Mouse (Mus musculus) CH12.LX (cell line): ENCODE measurements around the gene Hao1. TPM values are rescaled to one million over a fixed set of nuclear protein-coding genes. Genes with fewer than 3 reads are reported as not detected.

Source experiments
- DNase-seq: peaks from one replicate; pipeline ENCODE4 v3.0.0-alpha.2; 2013; ENCODE audit errors: extremely low read depth
- H3K27ac ChIP-seq: 2 replicates; pipeline ENCODE4 v1.5.1; 2012; ENCODE audit warnings: low read depth, mild to moderate bottlenecking, control low read depth, moderate library complexity; ENCODE audit not compliant: insufficient read depth
- H3K27me3 ChIP-seq: replicated peaks from 2 replicates; pipeline ENCODE3; 2012; ENCODE audit warnings: inconsistent platforms
- H3K36me3 ChIP-seq, 2 experiments: replicated peaks in 1 of 2; 2 replicates each; pipeline versions ENCODE3 to v1.6.1; 2012; ENCODE audit warnings: inconsistent platforms in 1 of 2, low read length in 1 of 2, mild to moderate bottlenecking in 1 of 2, mixed read lengths in 1 of 2, moderate library complexity in 1 of 2; ENCODE audit not compliant: control insufficient read depth in 1 of 2, insufficient read depth in 1 of 2
- H3K4me1 ChIP-seq, 2 experiments: 2 replicates each; pipeline ENCODE4 v1.6.1; 2012; ENCODE audit warnings: inconsistent platforms in 1 of 2, moderate library complexity in 1 of 2; ENCODE audit not compliant: insufficient read depth in 2 of 2, control insufficient read depth in 1 of 2
- H3K4me2 ChIP-seq: 2 replicates; pipeline ENCODE4 v1.6.1; 2012; ENCODE audit warnings: low read depth, mild to moderate bottlenecking, control low read depth; ENCODE audit not compliant: poor library complexity, insufficient read depth, severe bottlenecking
- H3K4me3 ChIP-seq, 3 experiments: fragments of 150-350 bp in 1 of 3; sonication (generic) in 1 of 3; replicated peaks in 1 of 3; 2 replicates each; pipeline versions ENCODE3 to v1.5.1; 2011 to 2012; ENCODE audit warnings: low read depth in 2 of 3, low read length in 2 of 3, mild to moderate bottlenecking in 2 of 3, moderate library complexity in 2 of 3, control low read depth in 1 of 3, improper control_type of control experiment in 1 of 3, inconsistent platforms in 1 of 3, mixed read lengths in 1 of 3; ENCODE audit not compliant: poor library complexity in 1 of 3
- H3K79me2 ChIP-seq: replicated peaks from 2 replicates; pipeline ENCODE4 v1.6.1; 2012; ENCODE audit warnings: mild to moderate bottlenecking, moderate library complexity; ENCODE audit not compliant: control insufficient read depth, poor library complexity, insufficient read depth, severe bottlenecking; ENCODE audit errors: extremely low read depth
- H3K9ac ChIP-seq: 2 replicates; pipeline ENCODE4 v1.6.1; 2012; ENCODE audit warnings: low read depth, mild to moderate bottlenecking, control low read depth, moderate library complexity; ENCODE audit not compliant: insufficient read depth
- H3K9me3 ChIP-seq: replicated peaks from 2 replicates; pipeline ENCODE3; 2012; ENCODE audit warnings: low read length, inconsistent platforms, mixed read lengths
- CHD1 ChIP-seq: IDR thresholded peaks from 2 replicates; pipeline ENCODE4 v1.6.1; 2012; ENCODE audit warnings: low read depth, low read length, improper control_type of control experiment, inconsistent platforms
- CHD2 ChIP-seq: IDR thresholded peaks from 2 replicates; pipeline ENCODE4 v1.6.1; 2011; ENCODE audit warnings: low read length, improper control_type of control experiment
- E2F4 ChIP-seq: IDR thresholded peaks from 2 replicates; pipeline ENCODE4 v1.6.1; 2011; ENCODE audit warnings: low read depth, low read length, improper control_type of control experiment; ENCODE audit not compliant: insufficient replicate concordance
- ELF1 ChIP-seq: IDR thresholded peaks from 2 replicates; pipeline ENCODE4 v1.6.1; 2014; ENCODE audit warnings: low read depth, mild to moderate bottlenecking, inconsistent platforms, low read length, improper control_type of control experiment
- EP300 ChIP-seq: IDR thresholded peaks from 2 replicates; pipeline ENCODE4 v1.6.1; 2011; ENCODE audit warnings: low read length, improper control_type of control experiment
- GABPA ChIP-seq: IDR thresholded peaks from 2 replicates; pipeline ENCODE4 v1.6.1; 2012; ENCODE audit warnings: low read depth, low read length, improper control_type of control experiment, inconsistent platforms; ENCODE audit not compliant: insufficient replicate concordance
- HCFC1 ChIP-seq: IDR thresholded peaks from 2 replicates; pipeline ENCODE4 v1.6.1; 2012; ENCODE audit warnings: low read depth, mild to moderate bottlenecking, inconsistent platforms, low read length, improper control_type of control experiment
- JUN ChIP-seq: IDR thresholded peaks from 2 replicates; pipeline ENCODE4 v1.6.1; 2011; ENCODE audit warnings: low read depth, mild to moderate bottlenecking, low read length, improper control_type of control experiment, moderate library complexity; ENCODE audit not compliant: insufficient read depth
- JUND ChIP-seq: conservative IDR thresholded peaks from 2 replicates; pipeline ENCODE4 v1.6.1; 2011; ENCODE audit warnings: low read depth, low read length, improper control_type of control experiment
- MAFK ChIP-seq: IDR thresholded peaks from 2 replicates; pipeline ENCODE4 v1.6.1; 2011; ENCODE audit warnings: low read length, improper control_type of control experiment; ENCODE audit not compliant: insufficient replicate concordance
- MAZ ChIP-seq: IDR thresholded peaks from 2 replicates; pipeline ENCODE4 v1.6.1; 2012; ENCODE audit warnings: low read depth, mild to moderate bottlenecking, inconsistent platforms, low read length, improper control_type of control experiment, moderate library complexity
- MEF2A ChIP-seq: IDR thresholded peaks from 2 replicates; pipeline ENCODE4 v1.6.1; 2014; ENCODE audit warnings: low read depth, mild to moderate bottlenecking, inconsistent platforms, low read length, improper control_type of control experiment, borderline replicate concordance
- MXI1 ChIP-seq: IDR thresholded peaks from 2 replicates; pipeline ENCODE4 v1.6.1; 2011; ENCODE audit warnings: mild to moderate bottlenecking, low read depth, low read length, improper control_type of control experiment
- MYC ChIP-seq: IDR thresholded peaks from 2 replicates; pipeline ENCODE4 v1.6.1; 2011; ENCODE audit warnings: low read depth, mild to moderate bottlenecking, improper control_type of control experiment, low read length
- NELFE ChIP-seq: IDR thresholded peaks from 2 replicates; pipeline ENCODE4 v1.6.1; 2011; ENCODE audit warnings: low read depth, low read length, improper control_type of control experiment
- NRF1 ChIP-seq: IDR thresholded peaks from 2 replicates; pipeline ENCODE4 v1.6.1; 2014; ENCODE audit warnings: low read depth, mild to moderate bottlenecking, inconsistent platforms, low read length, improper control_type of control experiment, moderate library complexity
- PAX5 ChIP-seq: IDR thresholded peaks from 2 replicates; pipeline ENCODE4 v1.6.1; 2012; ENCODE audit warnings: low read length, inconsistent platforms, mixed read lengths
- RAD21 ChIP-seq: IDR thresholded peaks from 2 replicates; pipeline ENCODE4 v1.6.1; 2011; ENCODE audit warnings: low read depth, mild to moderate bottlenecking, low read length, improper control_type of control experiment, moderate library complexity
- RCOR1 ChIP-seq: conservative IDR thresholded peaks from 2 replicates; pipeline ENCODE4 v1.6.1; 2012; ENCODE audit warnings: low read depth, mild to moderate bottlenecking, inconsistent platforms, low read length, improper control_type of control experiment
- TBP ChIP-seq: conservative IDR thresholded peaks from 2 replicates; pipeline ENCODE4 v1.6.1; 2011; ENCODE audit warnings: low read depth, low read length, improper control_type of control experiment
- TCF12 ChIP-seq: IDR thresholded peaks from 2 replicates; pipeline ENCODE4 v1.6.1; 2014; ENCODE audit warnings: low read depth, mild to moderate bottlenecking, inconsistent platforms, low read length, improper control_type of control experiment
- USF2 ChIP-seq: conservative IDR thresholded peaks from 2 replicates; pipeline ENCODE4 v1.6.1; 2011; ENCODE audit warnings: low read depth, low read length, improper control_type of control experiment
- ZC3H11A ChIP-seq: IDR thresholded peaks from 2 replicates; pipeline ENCODE4 v1.6.1; 2012; ENCODE audit warnings: low read depth, mild to moderate bottlenecking, inconsistent platforms, low read length, improper control_type of control experiment
- ZKSCAN1 ChIP-seq: IDR thresholded peaks from 2 replicates; pipeline ENCODE4 v1.6.1; 2012; ENCODE audit warnings: low read depth, inconsistent platforms, low read length, improper control_type of control experiment, borderline replicate concordance
- ZMIZ1 ChIP-seq: IDR thresholded peaks from 2 replicates; pipeline ENCODE4 v1.6.1; 2012; ENCODE audit warnings: low read depth, mild to moderate bottlenecking, inconsistent platforms, low read length, improper control_type of control experiment
- ZNF384 ChIP-seq: IDR thresholded peaks from 2 replicates; pipeline ENCODE4 v1.6.1; 2012; ENCODE audit warnings: low read depth, low read length, improper control_type of control experiment, inconsistent platforms
- dilution Hi-C: fragments of 300-500 bp; cut with MboI; formaldehyde crosslinking; loops from 2 replicates; pipeline ENCODE4 v1.14.3; 2020; ENCODE audit warnings: low sequenced_read_pairs; ENCODE audit not compliant: extremely low pct_unique_long_range_greater_than_20kb, extremely low pct_ligation_motif_present
- in situ Hi-C: fragments of 300-500 bp; cut with MboI; formaldehyde crosslinking; loops from 3 replicates; pipeline ENCODE4 v1.14.3; 2019; ENCODE audit warnings: low sequenced_read_pairs, low pct_ligation_motif_present, low pct_unique_long_range_greater_than_20kb, mixed read lengths
- polyA plus RNA-seq: library from polyadenylated mRNA; unstranded; fragments of >175 nt; gene quantifications from 2 replicates; pipeline ENCODE4 v1.2.1, GENCODE M21; 2012; ENCODE audit warnings: low read depth; ENCODE audit not compliant: insufficient read length
- total RNA-seq, 2 experiments: library from RNA; depleted of rRNA; stranded (reverse); fragments of 300-350 nt in 1 of 2; fragments of >200 nt in 1 of 2; gene quantifications; 2 replicates each; pipeline ENCODE4 v1.2.3; 2012 to 2014

Gene Hao1
- total and polyA plus RNA-seq, 3 experiments: 0.11 TPM; not detected in 2

DNA sequence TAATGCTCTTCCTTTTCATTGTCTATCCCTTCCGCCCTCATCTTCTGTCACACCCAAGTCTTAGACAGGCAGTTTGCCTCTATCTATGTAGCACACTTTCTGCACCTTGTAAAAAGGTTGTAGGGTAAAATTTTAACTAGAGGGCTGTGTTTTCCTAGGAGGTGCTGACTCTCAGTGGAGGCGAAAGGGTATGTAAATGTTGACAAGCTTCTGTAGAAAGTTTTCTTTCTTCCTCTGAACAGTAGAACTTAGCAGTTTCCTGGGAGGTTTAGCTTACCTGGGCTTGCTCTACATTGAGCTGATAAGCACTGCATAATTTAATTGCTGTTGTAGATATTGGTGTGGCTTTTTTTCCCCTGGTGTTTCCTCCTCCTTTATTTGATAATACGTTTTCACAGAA, 5.3 kb upstream of the Hao1 start:
- no peak overlapping the region for H3K27ac ChIP-seq
- H3K4me3 ChIP-seq: no peak overlapping the region
- TF ChIP-seq MYC (no peak), NRF1 (no peak), MAZ (no peak), ZC3H11A (no peak), ZNF384 (no peak), GABPA (no peak), JUND (no peak), JUN (no peak), PAX5 (no peak), ZKSCAN1 (no peak), TBP (no peak)
- no peak overlapping the region for H3K4me2 ChIP-seq
- no peaks in the 10 kb centered on the region for H3K79me2 ChIP-seq
- no peaks in the 10 kb centered on the region for H3K27me3 ChIP-seq
- in situ Hi-C loops: loop anchor here (10.0 kb wide), 1 partner anchor 115 kb away; no protein-coding TSS in a partner anchor
- no peak overlapping the region for H3K9ac ChIP-seq
- H3K9me3 ChIP-seq: no peaks in the 10 kb centered on the region
- no peaks in the 10 kb centered on the region for H3K4me1 ChIP-seq
- no peak for DNase-seq
- no peaks in the 10 kb centered on the region for H3K36me3 ChIP-seq
- dilution Hi-C loops: no loop called here

DNA sequence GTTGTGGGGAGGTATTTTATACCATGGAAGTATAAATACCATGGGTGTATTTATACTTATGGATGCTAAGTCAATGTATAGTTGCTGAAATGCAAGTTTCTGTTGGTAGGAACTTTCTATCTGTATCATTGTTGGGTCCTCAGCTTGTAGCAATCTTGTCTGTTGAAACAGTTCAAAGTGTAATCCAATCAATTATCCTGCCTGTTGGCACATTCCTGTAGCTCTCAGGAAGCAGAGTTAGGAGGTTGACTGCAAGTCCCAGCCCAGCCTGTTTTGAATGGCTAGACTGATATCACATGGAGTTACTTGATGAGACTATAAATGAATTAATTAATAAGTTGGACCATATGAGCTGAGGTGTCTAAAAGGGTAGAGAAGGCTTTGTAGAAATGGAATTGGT, 1.8 kb downstream of the Hao1 start:
- in situ Hi-C loops: loop anchor here (10.0 kb wide), 1 partner anchor 122 kb away; no protein-coding TSS in a partner anchor
- no peaks in the 10 kb centered on the region for H3K27me3 ChIP-seq
- TF ChIP-seq HCFC1 (no peak), RCOR1 (no peak), MEF2A (no peak), TCF12 (no peak), ZC3H11A (no peak), USF2 (no peak), RAD21 (no peak), NELFE (no peak), ELF1 (no peak), EP300 (no peak), CHD2 (no peak), CHD1 (no peak), MAFK (no peak), MXI1 (no peak), TBP (no peak), E2F4 (no peak), JUND (no peak), ZMIZ1 (no peak), NRF1 (no peak)
- TF ChIP-seq, all 38 proteins: peak for 0

More for the DNA sequence above, 1.8 kb downstream of the Hao1 start:
- Histone ChIP-seq H3K4me1 (peaks cover 0 to 4% of the 10 kb centered on the region in 2 experiments; a peak in 1 of 4 replicates), H3K4me2 (no peak overlapping the region), H3K79me2 (no peaks in the 10 kb centered on the region), H3K36me3 (no peaks in the 10 kb centered on the region), H3K9me3 (no peaks in the 10 kb centered on the region), H3K4me3 (no peak overlapping the region), H3K9ac (no peak overlapping the region), H3K27ac (no peak overlapping the region)
- DNase-seq: no peak
- dilution Hi-C loops: no loop called here
